Mouse (Mus musculus): ENCODE results near the gene Dgkg. TPM values are rescaled to one million over a fixed set of nuclear protein-coding genes. Genes with fewer than 3 reads are reported as not detected.

The Dgkg gene
- polyA plus RNA-seq, 1 experiment from 2014 or later: 1.2 TPM

DNA sequence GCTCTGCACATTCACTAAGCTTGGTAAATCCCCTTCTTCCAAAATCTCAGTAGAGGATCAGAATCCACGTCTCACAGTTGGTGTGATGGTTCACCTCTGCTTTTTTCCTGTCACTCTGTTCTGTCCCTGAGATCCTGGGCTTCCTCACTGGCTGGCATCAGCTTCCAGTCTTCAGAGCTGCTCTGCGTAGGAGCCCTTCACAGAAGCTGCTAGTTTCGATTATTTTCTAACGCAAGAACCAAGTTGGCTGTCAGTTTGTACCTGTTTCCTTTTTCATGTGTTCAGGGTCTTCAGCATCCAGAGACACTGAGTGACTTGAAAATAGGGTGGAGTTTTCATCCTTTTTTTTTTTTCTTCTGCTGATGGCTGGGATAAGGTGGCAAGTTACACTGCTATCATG, 15.0 kb downstream of the Dgkg start:
- Histone ChIP-seq H3K4me2 (no peak overlapping the region), H3K9me3 (replicated peaks) (no peaks in the 10 kb centered on the region), H3K36me3 (no peaks in the 10 kb centered on the region), H3K27me3 (no peaks in the 10 kb centered on the region), H3K27ac (no peak overlapping the region), H3K4me3 (replicated peaks) (no peak overlapping the region), H3K9ac (no peak overlapping the region), H3K4me1 (0 out of 2 replicates have a peak, but pooled peaks cover 3% of the 10 kb centered on the region)
- WGBS: 70% methylated on average over 4 of the region's 4 CpGs
- no peak for ATAC-seq (replicated peaks; ENCODE audit: low FRiP score)

DNA sequence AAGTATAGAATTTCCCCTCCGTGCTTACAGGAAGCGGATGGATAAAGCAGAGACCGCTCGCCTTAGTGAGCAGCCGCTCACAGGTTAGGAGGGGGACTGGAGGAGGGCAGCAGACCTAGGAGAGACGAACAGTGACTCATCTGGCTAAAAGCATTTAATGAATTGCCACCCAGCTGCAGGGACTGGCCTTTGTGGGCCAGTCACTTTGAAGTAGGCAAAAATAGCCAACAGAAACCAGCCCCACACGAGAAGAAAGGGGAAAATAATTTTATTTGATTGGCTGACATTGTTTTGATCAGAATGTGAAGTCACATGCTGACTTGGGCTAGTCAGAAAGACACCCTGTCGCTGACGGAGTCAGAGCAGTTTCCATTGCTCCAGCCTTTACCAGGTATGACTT, 15.4 kb downstream of the Dgkg start:
- Histone ChIP-seq H3K27ac (no peak overlapping the region), H3K4me1 (0 out of 2 replicates have a peak, but pooled peaks cover 3% of the 10 kb centered on the region), H3K4me3 (replicated peaks) (no peak overlapping the region), H3K36me3 (no peaks in the 10 kb centered on the region), H3K4me2 (no peak overlapping the region), H3K9ac (no peak overlapping the region), H3K27me3 (no peaks in the 10 kb centered on the region), H3K9me3 (replicated peaks) (no peaks in the 10 kb centered on the region)
- WGBS: 12% methylated on average over 9 of the region's 9 CpGs
- no peak for ATAC-seq (replicated peaks; ENCODE audit: low FRiP score)

DNA sequence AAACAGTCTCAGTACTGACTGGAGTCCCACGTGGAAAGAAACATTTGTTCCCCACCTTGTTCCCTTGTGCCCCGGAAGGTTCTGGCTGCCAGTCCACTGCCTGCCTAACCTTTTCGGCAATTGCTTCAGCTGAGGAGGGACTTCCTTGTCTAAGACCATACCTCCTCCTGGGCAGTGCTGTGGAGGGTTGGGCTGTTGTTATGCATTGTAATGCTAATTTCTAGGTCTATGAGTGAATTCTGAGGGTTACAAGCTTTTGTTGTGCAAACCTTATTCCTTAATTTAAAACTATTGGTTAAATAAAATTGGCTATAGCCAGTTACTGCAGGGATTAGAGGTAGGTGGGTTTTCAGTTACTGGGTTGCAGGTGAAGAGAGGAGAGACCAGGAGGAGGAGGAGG, 19.7 kb downstream of the Dgkg start:
- 61% methylated on average over 3 of the region's 3 CpGs for WGBS
- Histone ChIP-seq H3K4me3 (replicated peaks) (no peak overlapping the region), H3K36me3 (no peaks in the 10 kb centered on the region), H3K4me2 (no peak overlapping the region), H3K27ac (no peak overlapping the region), H3K27me3 (no peaks in the 10 kb centered on the region), H3K9me3 (replicated peaks) (no peaks in the 10 kb centered on the region), H3K9ac (no peak overlapping the region), H3K4me1 (0 out of 2 replicates have a peak, but pooled peaks cover 3% of the 10 kb centered on the region)
- no peak for ATAC-seq (replicated peaks; ENCODE audit: low FRiP score)

DNA sequence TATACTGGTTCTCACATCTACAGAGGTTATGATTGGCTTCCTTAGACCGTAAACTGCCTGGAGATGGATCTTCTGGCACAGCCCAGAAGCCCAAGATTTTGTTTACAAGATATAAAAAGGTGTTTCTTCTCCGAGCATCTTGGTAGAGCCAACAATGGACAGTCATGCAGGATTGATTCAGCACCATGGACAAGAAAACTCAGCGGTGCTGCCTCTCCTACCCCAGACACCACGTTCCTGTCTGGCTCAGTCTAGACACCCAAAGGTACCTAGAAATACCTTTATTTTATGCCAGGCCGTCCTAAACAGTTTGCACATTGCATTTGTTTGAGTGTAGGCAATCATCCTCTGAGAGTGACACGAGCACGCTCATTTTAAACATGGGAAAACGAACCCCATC, 21.3 kb downstream of the Dgkg start:
- 61% methylated on average over 8 of the region's 8 CpGs for WGBS
- H3K4me2 ChIP-seq: no peak overlapping the region
- no peak overlapping the region for H3K27ac ChIP-seq
- H3K4me1 ChIP-seq: no peaks in the 10 kb centered on the region
- H3K9me3 ChIP-seq (replicated peaks): no peaks in the 10 kb centered on the region
- H3K36me3 ChIP-seq: no peaks in the 10 kb centered on the region
- H3K4me3 ChIP-seq (replicated peaks): no peak overlapping the region
- H3K27me3 ChIP-seq: no peaks in the 10 kb centered on the region
- H3K9ac ChIP-seq: no peak overlapping the region
- no peak for ATAC-seq (replicated peaks; ENCODE audit: low FRiP score)

DNA sequence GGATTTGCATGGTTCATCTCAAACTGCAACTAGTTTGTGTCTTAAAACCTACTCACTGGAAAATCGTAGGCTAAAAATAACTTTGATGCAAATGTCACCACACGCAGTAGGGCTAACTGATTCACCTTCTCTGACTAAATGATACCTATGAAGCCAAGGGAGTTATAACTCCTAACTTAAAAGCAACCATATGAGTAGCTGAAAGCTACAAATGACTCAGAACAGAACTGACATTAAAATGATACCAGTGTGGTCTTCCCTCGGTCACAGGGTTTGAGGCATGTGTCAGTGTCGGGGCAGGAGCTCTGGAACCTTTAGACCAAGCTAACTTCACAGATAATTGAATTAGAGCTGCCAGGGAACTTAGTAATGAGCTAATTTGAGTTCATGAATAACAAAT, 24.0 kb downstream of the Dgkg start:
- no peaks in the 10 kb centered on the region for H3K4me1 ChIP-seq
- H3K4me3 ChIP-seq (replicated peaks): no peak overlapping the region
- H3K4me2 ChIP-seq: no peak overlapping the region
- no peaks in the 10 kb centered on the region for H3K27me3 ChIP-seq
- no peak for ATAC-seq (replicated peaks; ENCODE audit: low FRiP score)
- no peaks in the 10 kb centered on the region for H3K36me3 ChIP-seq
- H3K27ac ChIP-seq: no peak overlapping the region
- no peak overlapping the region for H3K9ac ChIP-seq
- H3K9me3 ChIP-seq (replicated peaks): no peaks in the 10 kb centered on the region
- 89% methylated on average over 4 of the region's 4 CpGs for WGBS

DNA sequence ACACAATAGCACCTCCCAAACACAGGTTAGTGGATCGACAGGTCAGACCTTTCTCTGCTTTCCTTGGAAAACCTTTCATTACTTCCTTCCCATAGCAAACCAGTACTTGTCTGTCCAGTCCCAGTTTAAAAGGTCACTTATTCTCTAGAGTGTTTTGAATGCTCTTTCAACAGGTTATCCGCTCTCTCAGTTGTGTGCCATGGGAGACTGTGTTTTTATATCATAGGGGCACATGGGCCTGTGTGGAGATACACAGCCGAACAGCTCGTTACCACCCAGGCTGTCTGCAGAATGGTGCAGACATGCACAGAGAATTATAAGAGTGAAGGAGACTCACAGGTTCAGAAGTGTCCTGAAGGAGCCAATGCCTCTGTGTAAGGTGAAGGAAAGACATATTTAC, 26.7 kb downstream of the Dgkg start:
- H3K4me3 ChIP-seq (replicated peaks): no peak overlapping the region
- H3K9me3 ChIP-seq (replicated peaks): no peaks in the 10 kb centered on the region
- no peaks in the 10 kb centered on the region for H3K27me3 ChIP-seq
- no peak overlapping the region for H3K9ac ChIP-seq
- no peak overlapping the region for H3K27ac ChIP-seq
- H3K4me2 ChIP-seq: no peak overlapping the region
- no peak for ATAC-seq (replicated peaks; ENCODE audit: low FRiP score)
- no peaks in the 10 kb centered on the region for H3K4me1 ChIP-seq
- WGBS: 86% methylated on average over 4 of the region's 4 CpGs
- no peaks in the 10 kb centered on the region for H3K36me3 ChIP-seq

DNA sequence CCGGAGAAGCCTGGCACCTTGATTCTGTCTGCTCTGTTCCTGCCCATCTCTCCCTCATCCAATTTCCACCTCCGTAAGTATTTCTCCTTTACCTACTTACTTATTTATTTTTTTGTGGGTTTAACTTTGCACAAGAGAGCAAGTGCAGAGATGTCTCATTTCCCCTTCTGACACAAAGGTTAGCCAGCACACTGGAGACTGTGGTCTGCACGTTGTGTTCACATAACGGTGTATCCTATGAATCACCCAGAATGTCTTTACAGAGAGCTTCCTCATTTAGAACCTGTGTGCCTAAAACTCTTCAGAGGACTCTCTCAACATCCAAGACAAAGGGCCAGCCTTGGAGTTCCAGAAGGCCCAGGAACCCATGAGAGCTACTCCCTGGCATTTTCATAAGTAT, 27.1 kb downstream of the Dgkg start:
- no peaks in the 10 kb centered on the region for H3K9me3 ChIP-seq (replicated peaks)
- H3K9ac ChIP-seq: no peak overlapping the region
- no peaks in the 10 kb centered on the region for H3K36me3 ChIP-seq
- no peak overlapping the region for H3K27ac ChIP-seq
- no peaks in the 10 kb centered on the region for H3K27me3 ChIP-seq
- WGBS: 85% methylated on average over 4 of the region's 4 CpGs
- no peak for ATAC-seq (replicated peaks; ENCODE audit: low FRiP score)
- H3K4me1 ChIP-seq: no peaks in the 10 kb centered on the region
- H3K4me2 ChIP-seq: no peak overlapping the region
- no peak overlapping the region for H3K4me3 ChIP-seq (replicated peaks)

DNA sequence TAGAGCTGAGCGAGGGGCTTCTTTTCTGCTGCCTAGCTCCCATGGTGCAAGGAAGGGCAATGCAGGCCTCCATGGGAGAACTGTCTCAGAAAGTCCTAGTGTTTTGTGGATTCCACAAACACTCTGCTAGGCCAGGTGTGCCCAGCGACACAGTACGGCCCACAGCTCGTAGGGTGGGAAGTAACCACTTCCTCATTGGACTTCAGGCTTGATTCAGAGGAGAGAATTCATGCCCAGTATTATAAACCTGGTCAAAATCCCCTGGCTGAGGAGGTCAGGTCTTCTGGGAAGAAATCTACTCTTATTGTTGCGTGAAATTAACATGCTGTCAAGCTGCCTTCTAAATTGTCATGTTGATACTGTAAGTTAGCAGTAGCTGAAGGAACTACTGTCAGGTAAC, 31.0 kb downstream of the Dgkg start:
- Histone ChIP-seq H3K27me3 (0 out of 2 replicates have a peak, but pooled peaks cover 3% of the 10 kb centered on the region), H3K9ac (no peak overlapping the region), H3K4me3 (replicated peaks) (no peak overlapping the region), H3K9me3 (replicated peaks) (no peaks in the 10 kb centered on the region), H3K36me3 (no peaks in the 10 kb centered on the region), H3K4me1 (no peaks in the 10 kb centered on the region), H3K27ac (no peak overlapping the region), H3K4me2 (no peak overlapping the region)
- ATAC-seq (replicated peaks; ENCODE audit: low FRiP score): no peak
- 93% methylated on average over 5 of the region's 5 CpGs for WGBS

DNA sequence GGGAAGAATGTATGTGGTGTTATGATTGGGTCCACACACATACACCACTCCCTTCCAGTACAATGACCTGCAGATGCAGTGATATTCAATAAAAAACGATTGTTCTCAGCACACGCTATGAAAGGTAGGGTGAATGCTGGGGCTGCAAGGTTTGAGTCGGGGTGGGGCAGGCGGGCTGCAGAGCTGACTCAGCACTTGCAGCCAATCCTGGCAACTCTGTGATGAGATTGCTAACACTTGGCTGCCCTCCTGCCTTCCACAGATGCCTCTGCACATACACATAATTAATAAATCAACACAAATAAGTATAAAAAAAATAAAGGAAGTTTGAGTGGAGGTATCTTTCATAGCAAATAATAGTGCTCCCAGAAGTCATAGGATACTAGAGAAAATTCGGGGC, 31.6 kb downstream of the Dgkg start:
- 88% methylated on average over 5 of the region's 5 CpGs for WGBS
- no peak for ATAC-seq (replicated peaks; ENCODE audit: low FRiP score)
- no peak overlapping the region for H3K9ac ChIP-seq

DNA sequence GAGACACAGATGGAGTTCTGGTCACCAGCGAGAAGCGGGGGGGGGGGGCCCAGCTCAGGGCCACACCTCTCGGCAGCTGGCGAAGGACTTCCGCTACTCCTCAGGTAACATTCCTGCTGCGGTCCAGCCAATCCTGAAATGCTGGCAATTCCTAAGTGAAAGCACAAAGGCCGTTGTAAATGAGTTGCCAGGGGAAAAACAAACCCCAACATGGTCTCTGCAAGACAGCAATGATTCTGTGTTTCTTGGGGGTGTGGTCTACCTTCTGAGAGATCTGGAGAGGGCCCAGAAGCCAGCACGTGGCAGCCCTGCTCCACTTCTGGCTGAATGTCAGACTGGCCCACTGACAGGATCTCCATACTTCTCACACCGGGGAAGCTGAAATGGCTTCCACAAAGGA, 34.7 kb downstream of the Dgkg start:
- Histone ChIP-seq H3K36me3 (no peaks in the 10 kb centered on the region), H3K9me3 (replicated peaks) (no peaks in the 10 kb centered on the region), H3K4me1 (no peaks in the 10 kb centered on the region), H3K4me3 (replicated peaks) (no peak overlapping the region), H3K4me2 (no peak overlapping the region), H3K27ac (no peak overlapping the region), H3K9ac (no peak overlapping the region), H3K27me3 (peaks cover 7% of the 10 kb centered on the region; the same call in 1 of the 2 replicates)
- 35% methylated on average over 9 of the region's 9 CpGs for WGBS
- no peak for ATAC-seq (replicated peaks; ENCODE audit: low FRiP score)

More for the DNA sequence above, 31.6 kb downstream of the Dgkg start:
- H3K4me2 ChIP-seq: no peak overlapping the region
- H3K27ac ChIP-seq: no peak overlapping the region
- no peaks in the 10 kb centered on the region for H3K9me3 ChIP-seq (replicated peaks)
- H3K27me3 ChIP-seq: peaks cover 4% of the 10 kb centered on the region; the same call in 1 of the 2 replicates
- H3K4me1 ChIP-seq: no peaks in the 10 kb centered on the region
- no peaks in the 10 kb centered on the region for H3K36me3 ChIP-seq
- H3K4me3 ChIP-seq (replicated peaks): no peak overlapping the region

DNA sequence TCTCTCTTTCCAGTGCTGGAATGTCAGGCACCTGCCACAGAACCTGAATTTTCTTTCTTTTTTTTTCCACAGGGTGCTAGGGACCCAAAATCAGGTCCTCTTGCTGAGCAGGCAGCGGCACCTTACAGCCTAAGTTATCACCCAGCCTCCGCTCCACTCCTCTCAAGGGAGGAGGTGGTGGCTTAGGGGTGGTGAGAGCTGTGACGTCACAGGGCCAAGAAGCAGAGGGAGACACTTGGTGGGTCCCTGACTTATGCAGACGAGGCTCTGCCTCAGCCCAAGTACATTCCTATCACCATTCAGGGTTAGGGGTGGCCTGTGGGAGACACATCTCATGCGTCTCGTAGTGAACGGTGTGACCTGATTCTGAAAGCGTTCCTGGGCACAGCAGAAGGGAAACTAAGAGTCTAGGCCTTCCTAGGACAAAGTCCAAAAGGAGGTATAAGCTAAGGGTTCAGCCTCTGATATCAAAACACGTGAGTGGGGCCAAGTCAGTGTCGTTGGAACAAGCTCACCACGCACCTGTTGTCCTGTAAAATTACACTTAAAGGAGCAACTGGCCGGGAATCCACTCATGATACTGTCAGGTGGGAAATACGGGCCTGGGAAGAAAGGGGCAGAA, 35.6 kb downstream of the Dgkg start:
- 81% methylated on average over 13 of the region's 13 CpGs for WGBS
- no peak overlapping the region for H3K27ac ChIP-seq
- no peak overlapping the region for H3K4me2 ChIP-seq
- peaks cover 7% of the 10 kb centered on the region; the same call in 1 of the 2 replicates for H3K27me3 ChIP-seq
- H3K9me3 ChIP-seq (replicated peaks): no peaks in the 10 kb centered on the region
- ATAC-seq (replicated peaks; ENCODE audit: low FRiP score): no peak
- no peak overlapping the region for H3K4me3 ChIP-seq (replicated peaks)
- H3K4me1 ChIP-seq: no peaks in the 10 kb centered on the region
- H3K36me3 ChIP-seq: no peaks in the 10 kb centered on the region
- no peak overlapping the region for H3K9ac ChIP-seq

DNA sequence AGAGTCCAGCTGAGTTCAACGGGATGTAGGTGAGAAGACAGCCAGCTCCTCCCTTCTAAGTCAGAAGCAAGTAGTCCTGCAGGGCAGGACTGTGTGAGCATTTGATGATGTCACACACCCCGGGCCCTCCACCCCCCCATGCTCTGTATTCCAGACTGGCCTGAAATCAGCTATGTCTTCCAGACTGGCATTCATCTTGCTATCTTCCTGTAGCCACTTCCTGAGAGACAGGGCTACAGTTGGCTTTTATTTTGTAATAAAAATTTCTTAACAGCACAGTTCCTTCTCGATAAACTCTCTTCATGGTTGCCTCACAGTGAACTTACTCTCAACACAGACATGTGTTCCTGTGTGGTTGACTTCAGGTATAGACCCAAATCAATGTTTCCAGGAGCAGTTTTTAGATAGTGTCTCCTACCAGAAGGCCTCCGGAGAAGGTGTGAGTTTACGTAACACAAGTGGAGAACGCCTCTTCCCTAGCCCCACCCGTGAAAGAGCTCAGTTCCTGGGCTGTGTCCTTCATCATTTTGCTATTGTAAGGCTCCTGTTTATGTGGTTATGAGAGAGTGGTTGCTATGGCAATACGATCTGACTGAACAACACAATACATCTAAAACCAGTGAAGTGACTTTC, 38.5 kb downstream of the Dgkg start:
- Histone ChIP-seq H3K4me3 (replicated peaks) (no peak overlapping the region), H3K36me3 (no peaks in the 10 kb centered on the region), H3K4me2 (no peak overlapping the region), H3K27ac (no peak overlapping the region), H3K9me3 (replicated peaks) (no peaks in the 10 kb centered on the region), H3K4me1 (no peaks in the 10 kb centered on the region), H3K9ac (no peak overlapping the region), H3K27me3 (peaks cover 7% of the 10 kb centered on the region; the same call in 1 of the 2 replicates)
- WGBS: 78% methylated on average over 8 of the region's 8 CpGs
- ATAC-seq (replicated peaks; ENCODE audit: low FRiP score): no peak

DNA sequence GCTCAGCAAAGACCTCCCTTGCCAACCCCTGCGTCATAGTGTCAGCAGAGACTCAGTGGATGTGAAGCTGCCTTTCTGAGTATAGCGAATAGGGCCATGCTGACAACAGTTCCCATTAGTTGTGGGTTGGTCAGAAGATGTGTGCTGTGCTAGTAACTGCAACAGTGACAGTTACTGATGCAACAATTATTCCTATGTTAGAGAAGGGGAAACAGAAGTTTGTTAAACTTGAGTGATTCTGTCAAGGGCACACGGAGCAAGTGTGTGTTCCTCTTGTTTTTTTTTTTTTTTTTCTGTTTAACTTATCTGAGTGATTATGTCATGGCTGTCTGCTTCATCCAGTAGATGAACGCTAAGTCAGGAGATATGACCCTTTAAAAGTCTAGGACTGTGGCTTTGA, 41.2 kb downstream of the Dgkg start:
- no peak overlapping the region for H3K27ac ChIP-seq
- 87% methylated on average over 4 of the region's 4 CpGs for WGBS
- no peak for ATAC-seq (replicated peaks; ENCODE audit: low FRiP score)

More for the DNA sequence above, 41.2 kb downstream of the Dgkg start:
- H3K27me3 ChIP-seq: peaks cover 4% of the 10 kb centered on the region; the same call in 1 of the 2 replicates
- H3K4me1 ChIP-seq: no peaks in the 10 kb centered on the region
- no peak overlapping the region for H3K4me3 ChIP-seq (replicated peaks)
- H3K9ac ChIP-seq: no peak overlapping the region
- no peak overlapping the region for H3K4me2 ChIP-seq
- no peaks in the 10 kb centered on the region for H3K9me3 ChIP-seq (replicated peaks)
- H3K36me3 ChIP-seq: no peaks in the 10 kb centered on the region

Measured in kidney, embryonic 15.5 days (tissue).